Mouse (Mus musculus) liver, postnatal 0 days (tissue): ENCODE measurements at regions not wholly inside any gene's neighbourhood (a gene's known extent, or its start where the extent isn't known, plus 50 kb on each side); places are given as distances from the start of the nearest gene placed in this dataset.

ENCODE experiments used
- CTCF ChIP-seq: sonication (generic); IDR thresholded peaks from 2 replicates; pipeline ENCODE4 v1.5.1; 2016; ENCODE audit warnings: antibody characterized with exemption, low read depth
- EP300 ChIP-seq: IDR thresholded peaks from 2 replicates; pipeline ENCODE4 v1.6.1; 2016; ENCODE audit warnings: antibody characterized with exemption, low read depth, mild to moderate bottlenecking

- no peak for TF ChIP-seq CTCF
- TF ChIP-seq EP300, result no peak
Observed at GRCm38 (mm10) chr10:14328846-14329245, 216.6 kb downstream of the Adgrg6 start.
